Mouse (Mus musculus): Measurements from ENCODE around the gene Olfr539.

GRCm38 (mm10) chr7:140681651-140682050, 21.9 kb downstream of the Olfr539 start, which contains the start of gene Olfr45:
- no peak for TF ChIP-seq CTCF (IDR thresholded peaks at IDR 0.05; ENCODE audit: low read depth, low read length)
- TF ChIP-seq POLR2A (IDR thresholded peaks at IDR 0.05; ENCODE audit: extremely low read depth, insufficient read depth, low read length): no peak

Measured in liver, adult 2 months (tissue).